Mouse (Mus musculus) bone marrow, adult 2 months (tissue): ENCODE data around the gene Trrap.

ENCODE experiments used
- CTCF ChIP-seq: fragments of 200-500 bp; IDR thresholded peaks from 2 replicates; pipeline ENCODE4 v1.5.1; 2011; ENCODE audit warnings: low read length, control low read depth; ENCODE audit not compliant: control insufficient read depth, insufficient read depth
- POLR2A ChIP-seq: fragments of 200-500 bp; IDR thresholded peaks from 2 replicates; pipeline ENCODE4 v1.6.1; 2011; ENCODE audit warnings: low read depth, mild to moderate bottlenecking, control low read depth, low read length, borderline replicate concordance; ENCODE audit not compliant: control insufficient read depth

GRCm38 (mm10) chr5:144725554-144725953, 42.0 kb upstream of the Trrap start:
- no peak for TF ChIP-seq CTCF
- no peak for TF ChIP-seq POLR2A
